Mouse (Mus musculus) lung, embryonic 14.5 days (tissue): ENCODE results near the gene Pigv. TPM values are rescaled to one million over a fixed set of nuclear protein-coding genes. Genes with fewer than 3 reads are reported as not detected.

ENCODE experiments used
- ATAC-seq: fragments of 200-750 bp; cut with Nextera tagmentation; 2 replicates; pipeline ENCODE4 v1.8.0; 2017; ENCODE audit warnings: mild to moderate bottlenecking, moderate TSS enrichment, moderate library complexity; ENCODE audit not compliant: insufficient read depth
- DNase-seq: peaks from one replicate; pipeline ENCODE4 v3.0.0-alpha.2; 2015
- H3K27ac ChIP-seq: fragments of 300-500 bp; sonication (generic); 2 replicates; pipeline ENCODE4 v1.5.1; 2014; ENCODE audit warnings: low read depth, mild to moderate bottlenecking, moderate library complexity
- H3K27me3 ChIP-seq: fragments of 300-500 bp; sonication (generic); 2 replicates; pipeline ENCODE4 v1.6.1; 2014; ENCODE audit warnings: low read length, control low read depth; ENCODE audit not compliant: insufficient read depth
- H3K36me3 ChIP-seq: fragments of 300-500 bp; sonication (generic); 2 replicates; pipeline ENCODE4 v1.6.1; 2014; ENCODE audit warnings: control low read depth; ENCODE audit not compliant: insufficient read depth
- H3K4me1 ChIP-seq: fragments of 300-500 bp; sonication (generic); 2 replicates; pipeline ENCODE4 v1.6.1; 2014; ENCODE audit warnings: antibody characterized with exemption, control low read depth; ENCODE audit not compliant: insufficient read depth
- H3K4me2 ChIP-seq: fragments of 300-500 bp; sonication (generic); 2 replicates; pipeline ENCODE4 v1.6.1; 2014; ENCODE audit warnings: mild to moderate bottlenecking
- H3K4me3 ChIP-seq: fragments of 300-500 bp; sonication (generic); 2 replicates; pipeline ENCODE4 v1.5.1; 2014; ENCODE audit warnings: low read depth, low read length
- H3K9ac ChIP-seq: fragments of 300-500 bp; sonication (generic); 2 replicates; pipeline ENCODE4 v1.6.1; 2014
- H3K9me3 ChIP-seq: fragments of 300-500 bp; sonication (generic); 2 replicates; pipeline ENCODE4 v1.6.1; 2016; ENCODE audit warnings: low read depth, low read length, control low read depth
- CTCF ChIP-seq: IDR thresholded peaks from 2 replicates; pipeline ENCODE4 v1.5.1; 2016; ENCODE audit warnings: antibody characterized with exemption, low read depth
- WGBS: fragments of 180-500 bp; shearing (Covaris S2); extraction: QIAGEN DNeasy Blood & Tissue Kit; methylation state at CpG from one replicate; pipeline ENCODE4 v1.1.7; 2014; 5-methylcytosine and 5-hydroxymethylcytosine counted together
- polyA plus RNA-seq: library from polyadenylated mRNA; unstranded; fragments of >200 nt; fragmentation: Nextera tagmentation; extraction: Ambion mirVana; gene quantifications from 2 replicates; pipeline ENCODE4 v1.2.1, GENCODE M21; 2014

The Pigv gene
- polyA plus RNA-seq, 1 experiment from 2014 or later, result 14.5 TPM

- no peak for ATAC-seq
- 87% methylated on average over 11 of the region's 11 CpGs for WGBS
- H3K27me3 ChIP-seq, result no peaks in the 10 kb centered on the region
- H3K9ac ChIP-seq, result no peak overlapping the region
- no peaks in the 10 kb centered on the region for H3K4me1 ChIP-seq
- H3K4me3 ChIP-seq, result no peak overlapping the region
- no peak for DNase-seq
- H3K9me3 ChIP-seq, result no peaks in the 10 kb centered on the region
- peaks cover 100% of the 10 kb centered on the region for H3K36me3 ChIP-seq
- H3K27ac ChIP-seq, result no peak overlapping the region
- H3K4me2 ChIP-seq, result no peak overlapping the region
- TF ChIP-seq CTCF, result no peak
Observed at GRCm38 (mm10) chr4:133686512-133686911, 14.1 kb upstream of the Pigv start.

GRCm38 (mm10) chr4:133680206-133680786, 7.8 kb upstream of the Pigv start:
- Histone ChIP-seq H3K4me1 (peaks cover 16% of the 10 kb centered on the region), H3K9ac (no peak overlapping the region), H3K9me3 (no peaks in the 10 kb centered on the region), H3K36me3 (peaks cover 73% of the 10 kb centered on the region), H3K27me3 (no peaks in the 10 kb centered on the region), H3K4me2 (no peak overlapping the region), H3K27ac (no peak overlapping the region), H3K4me3 (no peak overlapping the region)
- no peak for TF ChIP-seq CTCF
- ATAC-seq (no peak), DNase-seq (no peak)
- 81% methylated on average over 14 of the region's 14 CpGs for WGBS

GRCm38 (mm10) chr4:133679629-133680028, 7.2 kb upstream of the Pigv start:
- WGBS, result 69% methylated on average over 7 of the region's 7 CpGs
- no peak for ATAC-seq
- no peak for TF ChIP-seq CTCF
- H3K4me1 ChIP-seq, result peaks cover 20% of the 10 kb centered on the region
- no peak overlapping the region for H3K9ac ChIP-seq
- no peaks in the 10 kb centered on the region for H3K27me3 ChIP-seq
- no peak for DNase-seq
- peaks cover 66% of the 10 kb centered on the region for H3K36me3 ChIP-seq
- H3K27ac ChIP-seq, result no peak overlapping the region
- H3K4me2 ChIP-seq, result no peak overlapping the region
- no peaks in the 10 kb centered on the region for H3K9me3 ChIP-seq
- H3K4me3 ChIP-seq, result no peak overlapping the region

- peaks cover 31% of the 10 kb centered on the region for H3K4me1 ChIP-seq
- no peak overlapping the region for H3K4me2 ChIP-seq
- H3K27ac ChIP-seq, result no peak overlapping the region
- WGBS, result 63% methylated on average over 7 of the region's 7 CpGs
- no peak overlapping the region for H3K4me3 ChIP-seq
- no peaks in the 10 kb centered on the region for H3K9me3 ChIP-seq
- ATAC-seq (no peak), DNase-seq (no peak)
- H3K36me3 ChIP-seq, result peaks cover 43% of the 10 kb centered on the region
- TF ChIP-seq CTCF, result no peak
- no peaks in the 10 kb centered on the region for H3K27me3 ChIP-seq
- no peak overlapping the region for H3K9ac ChIP-seq
Observed at GRCm38 (mm10) chr4:133677266-133677665, 4.8 kb upstream of the Pigv start.

GRCm38 (mm10) chr4:133676189-133676588, 3.7 kb upstream of the Pigv start:
- no peaks in the 10 kb centered on the region for H3K27me3 ChIP-seq
- H3K4me2 ChIP-seq, result peak overlapping the region; percentile 24
- H3K27ac ChIP-seq, result peak overlapping the region; percentile 73
- no peak for ATAC-seq
- no peak overlapping the region for H3K9ac ChIP-seq
- DNase-seq, result no peak
- peaks cover 32% of the 10 kb centered on the region for H3K36me3 ChIP-seq
- no peaks in the 10 kb centered on the region for H3K9me3 ChIP-seq
- no peak for TF ChIP-seq CTCF
- WGBS, result 15% methylated on average over 3 of the region's 3 CpGs
- no peak overlapping the region for H3K4me3 ChIP-seq
- H3K4me1 ChIP-seq, result peaks cover 31% of the 10 kb centered on the region

GRCm38 (mm10) chr4:133675594-133676016, 3.2 kb upstream of the Pigv start:
- Histone ChIP-seq H3K4me2 (peak overlapping the region; percentile 24), H3K27me3 (no peaks in the 10 kb centered on the region), H3K4me1 (peaks cover 35% of the 10 kb centered on the region), H3K9ac (no peak overlapping the region; the same call in 1 of the 2 replicates), H3K36me3 (peaks cover 26% of the 10 kb centered on the region), H3K9me3 (no peaks in the 10 kb centered on the region), H3K4me3 (no peak overlapping the region), H3K27ac (peak overlapping the region; percentile 73)
- DNase-seq, result peak; percentile 93
- ATAC-seq, result peak; percentile 54; the same call in 1 of the 2 replicates
- 2% methylated on average over 5 of the region's 5 CpGs for WGBS
- no peak for TF ChIP-seq CTCF

GRCm38 (mm10) chr4:133674331-133674695, 1.9 kb upstream of the Pigv start:
- peaks cover 37% of the 10 kb centered on the region for H3K4me1 ChIP-seq
- 45% methylated on average over 8 of the region's 8 CpGs for WGBS
- no peaks in the 10 kb centered on the region for H3K27me3 ChIP-seq
- H3K9me3 ChIP-seq, result no peaks in the 10 kb centered on the region
- no peak for ATAC-seq
- peak overlapping the region; percentile 99 for H3K27ac ChIP-seq
- no peak overlapping the region for H3K4me3 ChIP-seq
- 0 out of 2 replicates have a peak overlapping the region, but pooled peaks have one; percentile 9 for H3K9ac ChIP-seq
- H3K36me3 ChIP-seq, result peaks cover 14% of the 10 kb centered on the region
- no peak for DNase-seq
- no peak for TF ChIP-seq CTCF
- peak overlapping the region; percentile 90 for H3K4me2 ChIP-seq
